Mouse (Mus musculus): ENCODE results near the gene Adh7. TPM values are rescaled to one million over a fixed set of nuclear protein-coding genes. Genes with fewer than 3 reads are reported as not detected.

Adh7 gene
- total RNA-seq, 1 experiment from 2014 or later = not detected

GRCm38 (mm10) chr3:138221116-138221515 is 3.6 kb downstream of the Adh7 start:
- ATAC-seq (replicated peaks; ENCODE audit: insufficient number of reproducible peaks, low FRiP score, low TSS enrichment, poor library complexity, severe bottlenecking) = no peak

GRCm38 (mm10) chr3:138222511-138222910 is 5.0 kb downstream of the Adh7 start:
- no peak for ATAC-seq (replicated peaks; ENCODE audit: insufficient number of reproducible peaks, low FRiP score, low TSS enrichment, poor library complexity, severe bottlenecking)

- no peak for ATAC-seq (replicated peaks; ENCODE audit: insufficient number of reproducible peaks, low FRiP score, low TSS enrichment, poor library complexity, severe bottlenecking)
These were observed 5.4 kb downstream of the Adh7 start for GRCm38 (mm10) chr3:138222952-138223351.

- ATAC-seq (replicated peaks; ENCODE audit: insufficient number of reproducible peaks, low FRiP score, low TSS enrichment, poor library complexity, severe bottlenecking) = no peak
These were observed 6.9 kb downstream of the Adh7 start for GRCm38 (mm10) chr3:138224363-138224954.

- no peak for ATAC-seq (replicated peaks; ENCODE audit: insufficient number of reproducible peaks, low FRiP score, low TSS enrichment, poor library complexity, severe bottlenecking)
These were observed 7.8 kb downstream of the Adh7 start for GRCm38 (mm10) chr3:138225331-138225730.

GRCm38 (mm10) chr3:138225853-138226252 is 8.3 kb downstream of the Adh7 start:
- ATAC-seq (replicated peaks; ENCODE audit: insufficient number of reproducible peaks, low FRiP score, low TSS enrichment, poor library complexity, severe bottlenecking) = no peak

- ATAC-seq (replicated peaks; ENCODE audit: insufficient number of reproducible peaks, low FRiP score, low TSS enrichment, poor library complexity, severe bottlenecking) = no peak
These were observed 8.9 kb downstream of the Adh7 start for GRCm38 (mm10) chr3:138226476-138226875.

GRCm38 (mm10) chr3:138227082-138227481 is 9.5 kb downstream of the Adh7 start:
- no peak for ATAC-seq (replicated peaks; ENCODE audit: insufficient number of reproducible peaks, low FRiP score, low TSS enrichment, poor library complexity, severe bottlenecking)

GRCm38 (mm10) chr3:138227782-138228181 is 10.2 kb downstream of the Adh7 start:
- ATAC-seq (replicated peaks; ENCODE audit: insufficient number of reproducible peaks, low FRiP score, low TSS enrichment, poor library complexity, severe bottlenecking) = no peak

- no peak for ATAC-seq (replicated peaks; ENCODE audit: insufficient number of reproducible peaks, low FRiP score, low TSS enrichment, poor library complexity, severe bottlenecking)
These were observed 11.9 kb downstream of the Adh7 start for GRCm38 (mm10) chr3:138229448-138229847.

- no peak for ATAC-seq (replicated peaks; ENCODE audit: insufficient number of reproducible peaks, low FRiP score, low TSS enrichment, poor library complexity, severe bottlenecking)
These were observed 12.7 kb downstream of the Adh7 start for GRCm38 (mm10) chr3:138230266-138230665.

GRCm38 (mm10) chr3:138231531-138231930 is 14.0 kb downstream of the Adh7 start:
- ATAC-seq (replicated peaks; ENCODE audit: insufficient number of reproducible peaks, low FRiP score, low TSS enrichment, poor library complexity, severe bottlenecking) = no peak

- ATAC-seq (replicated peaks; ENCODE audit: insufficient number of reproducible peaks, low FRiP score, low TSS enrichment, poor library complexity, severe bottlenecking) = no peak
These were observed 19.1 kb downstream of the Adh7 start for GRCm38 (mm10) chr3:138236546-138237163.

GRCm38 (mm10) chr3:138238046-138238445 is 20.5 kb downstream of the Adh7 start:
- no peak for ATAC-seq (replicated peaks; ENCODE audit: insufficient number of reproducible peaks, low FRiP score, low TSS enrichment, poor library complexity, severe bottlenecking)

GRCm38 (mm10) chr3:138239461-138239860 is 21.9 kb downstream of the Adh7 start:
- ATAC-seq (replicated peaks; ENCODE audit: insufficient number of reproducible peaks, low FRiP score, low TSS enrichment, poor library complexity, severe bottlenecking) = no peak

- no peak for ATAC-seq (replicated peaks; ENCODE audit: insufficient number of reproducible peaks, low FRiP score, low TSS enrichment, poor library complexity, severe bottlenecking)
These were observed 22.9 kb downstream of the Adh7 start for GRCm38 (mm10) chr3:138240411-138240810.

GRCm38 (mm10) chr3:138240942-138241341 is 23.4 kb downstream of the Adh7 start:
- no peak for ATAC-seq (replicated peaks; ENCODE audit: insufficient number of reproducible peaks, low FRiP score, low TSS enrichment, poor library complexity, severe bottlenecking)

- no peak for ATAC-seq (replicated peaks; ENCODE audit: insufficient number of reproducible peaks, low FRiP score, low TSS enrichment, poor library complexity, severe bottlenecking)
These were observed 23.8 kb downstream of the Adh7 start for GRCm38 (mm10) chr3:138241371-138241770.

- no peak for ATAC-seq (replicated peaks; ENCODE audit: insufficient number of reproducible peaks, low FRiP score, low TSS enrichment, poor library complexity, severe bottlenecking)
These were observed 24.6 kb downstream of the Adh7 start for GRCm38 (mm10) chr3:138242021-138242726.

- ATAC-seq (replicated peaks; ENCODE audit: insufficient number of reproducible peaks, low FRiP score, low TSS enrichment, poor library complexity, severe bottlenecking) = no peak
These were observed 25.4 kb downstream of the Adh7 start for GRCm38 (mm10) chr3:138242933-138243332.

All from monocyte, adult 5-6 weeks (primary cell).